Mouse (Mus musculus) CD4-positive helper T cell, adult 2 months (primary cell): ENCODE measurements around the gene Kmt2e.
"Not testable (repeated sequence)": the region's sequence is repeated elsewhere in the genome, so short reads cannot be mapped to it uniquely, and the experiment has no call there.

Source experiments
- DNase-seq: peaks from one replicate; pipeline ENCODE4 v3.0.0-alpha.2; 2012; ENCODE audit warnings: low read depth, missing footprints, low spot score

Gene Kmt2e

DNA sequence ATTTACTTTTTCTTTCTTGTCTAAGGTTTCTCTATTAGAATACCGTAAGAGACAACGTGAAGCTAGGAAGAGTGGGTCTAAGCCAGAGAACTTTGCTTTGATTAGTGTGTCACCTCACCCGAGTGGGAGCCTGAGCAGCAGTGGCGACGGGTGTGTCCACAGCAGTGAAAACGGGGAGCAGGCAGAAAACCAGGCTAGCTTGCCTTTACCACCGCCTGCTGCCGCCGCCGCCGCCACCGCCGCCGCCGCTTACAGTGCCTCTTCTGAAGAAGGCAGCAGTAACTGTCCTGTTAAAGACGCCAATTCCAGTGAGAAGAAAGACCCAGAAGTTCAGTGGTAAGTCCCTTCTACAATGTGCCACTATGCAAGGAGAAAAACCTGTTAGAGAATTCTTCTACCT, 65.0 kb downstream of the Kmt2e start:
- DNase-seq, result no peak

DNA sequence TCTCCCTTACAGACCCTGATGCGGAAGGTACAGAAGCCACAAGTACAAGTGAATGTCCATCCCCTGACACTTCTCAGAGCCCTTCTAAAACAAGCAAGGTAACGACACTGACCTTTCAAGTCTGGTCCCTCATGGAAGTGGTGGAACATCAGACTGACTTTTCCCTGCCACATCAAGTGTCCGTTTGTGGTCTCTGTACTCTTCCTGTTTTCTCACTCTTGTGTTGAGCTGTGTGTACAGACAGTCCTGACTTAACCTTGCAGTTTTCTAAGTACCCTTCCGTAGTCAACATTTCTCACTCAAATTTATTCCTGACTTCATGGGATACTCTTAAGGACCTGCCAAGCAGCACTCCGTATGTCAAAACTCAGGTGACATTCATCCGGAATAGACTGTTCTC, 66.5 kb downstream of the Kmt2e start:
- no peak for DNase-seq

DNA sequence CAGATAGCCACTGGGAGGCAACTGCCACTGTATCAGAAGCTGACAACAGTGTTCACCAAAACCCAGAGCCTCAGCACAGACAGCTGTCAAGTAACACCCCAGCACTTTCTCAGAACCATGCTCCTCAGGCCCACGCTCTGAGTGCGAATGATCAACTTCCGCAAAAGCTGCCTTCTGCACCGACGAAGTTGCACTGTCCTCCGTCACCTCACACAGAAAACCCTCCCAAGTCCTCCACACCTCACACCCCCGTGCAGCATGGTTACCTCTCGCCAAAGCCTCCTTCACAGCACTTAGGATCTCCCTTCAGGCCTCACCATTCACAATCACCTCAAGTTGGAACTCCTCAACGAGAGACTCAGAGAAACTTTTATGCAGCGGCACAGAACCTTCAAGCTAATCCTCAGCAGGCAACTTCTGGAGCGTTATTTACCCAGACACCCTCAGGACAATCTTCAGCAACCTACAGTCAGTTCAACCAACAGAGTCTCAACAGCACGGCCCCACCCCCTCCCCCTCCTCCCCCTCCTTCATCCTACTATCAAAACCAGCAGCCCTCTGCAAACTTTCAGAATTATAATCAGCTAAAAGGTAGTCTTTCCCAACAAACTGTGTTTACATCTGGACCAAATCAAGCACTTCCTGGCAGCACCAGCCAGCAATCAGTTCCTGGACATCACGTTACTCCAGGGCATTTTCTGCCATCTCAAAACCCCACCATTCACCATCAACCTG, 67.5 kb downstream of the Kmt2e start:
- no peak for DNase-seq

DNA sequence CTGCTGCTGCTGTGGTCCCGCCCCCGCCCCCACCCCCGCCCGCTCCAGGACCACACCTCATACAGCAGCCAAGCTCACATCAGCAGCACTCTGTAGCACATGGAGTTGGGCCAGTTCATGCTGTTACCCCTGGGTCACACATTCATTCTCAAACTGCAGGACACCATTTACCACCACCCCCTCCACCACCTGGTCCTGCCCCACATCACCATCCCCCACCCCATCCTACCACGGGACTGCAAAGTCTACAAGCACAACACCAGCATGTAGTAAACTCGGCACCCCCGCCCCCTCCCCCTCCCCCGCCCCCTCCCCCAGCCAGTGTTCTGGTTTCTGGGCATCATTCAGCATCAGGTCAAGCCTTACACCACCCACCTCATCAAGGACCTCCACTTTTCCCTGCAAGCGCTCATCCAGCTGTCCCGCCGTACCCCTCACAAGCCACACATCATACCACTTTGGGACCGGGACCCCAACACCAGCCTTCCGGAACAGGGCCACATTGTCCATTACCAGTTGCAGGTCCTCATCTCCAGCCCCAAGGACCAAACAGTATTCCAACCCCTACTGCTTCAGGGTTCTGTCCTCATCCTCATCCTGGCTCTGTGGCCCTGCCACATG, 68.2 kb downstream of the Kmt2e start:
- no peak for DNase-seq

DNA sequence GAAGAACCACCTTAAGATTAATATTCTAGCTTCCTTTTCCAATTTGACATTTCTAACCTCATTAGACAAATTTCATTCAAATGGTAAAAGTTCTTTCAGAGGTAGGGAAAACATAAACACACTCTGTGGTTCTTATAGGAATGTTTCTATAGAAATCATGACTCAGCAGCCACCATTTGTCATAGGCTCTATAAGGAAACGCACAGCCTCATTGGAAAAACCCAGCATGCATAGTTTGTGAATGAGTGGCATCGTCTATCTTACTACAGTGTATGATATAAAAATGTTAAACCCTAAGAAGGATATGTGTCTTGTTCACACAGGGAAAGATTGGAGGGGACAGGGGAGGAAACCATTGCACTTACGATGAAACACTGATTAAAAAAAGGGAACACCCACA, 71.3 kb downstream of the Kmt2e start:
- DNase-seq, result no peak

DNA sequence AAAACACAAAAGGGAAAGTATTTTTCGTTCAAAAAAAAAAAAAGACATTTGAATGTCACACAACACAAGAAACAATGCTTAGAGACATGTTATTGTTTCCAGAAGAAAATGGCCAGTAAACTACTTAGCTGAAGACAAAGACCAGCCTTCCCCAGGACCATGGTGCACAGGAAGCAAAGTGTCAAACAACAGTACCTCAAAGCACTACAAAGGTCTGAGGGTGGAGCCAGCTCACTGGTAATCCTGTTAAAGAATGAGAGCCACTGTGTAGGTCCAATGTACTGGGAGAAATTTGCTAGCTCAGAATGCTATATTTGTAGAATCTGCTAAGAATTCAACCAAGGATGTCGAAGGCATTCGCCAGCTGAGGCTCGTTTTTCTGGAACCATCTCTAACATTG, 73.0 kb downstream of the Kmt2e start:
- no peak for DNase-seq

DNA sequence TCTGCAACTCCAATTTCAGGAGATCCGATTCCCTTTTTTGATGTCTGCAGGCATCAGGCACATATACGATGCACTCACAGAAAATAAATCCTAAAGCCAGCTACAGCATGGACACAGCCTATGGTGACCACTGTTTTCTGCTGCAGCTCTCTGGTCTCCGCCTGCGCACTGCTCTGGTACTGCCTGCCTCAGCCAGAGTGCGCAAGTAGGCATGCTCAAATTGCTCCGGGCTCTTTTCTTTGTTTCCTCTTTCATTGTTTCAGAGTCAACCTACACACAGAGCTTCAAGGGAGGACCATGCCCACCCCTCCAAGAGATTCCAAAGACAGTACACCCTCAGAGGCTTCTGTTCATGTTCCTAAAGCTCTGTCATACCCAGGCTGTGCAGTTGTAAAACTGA, 74.4 kb downstream of the Kmt2e start:
- no peak for DNase-seq

DNA sequence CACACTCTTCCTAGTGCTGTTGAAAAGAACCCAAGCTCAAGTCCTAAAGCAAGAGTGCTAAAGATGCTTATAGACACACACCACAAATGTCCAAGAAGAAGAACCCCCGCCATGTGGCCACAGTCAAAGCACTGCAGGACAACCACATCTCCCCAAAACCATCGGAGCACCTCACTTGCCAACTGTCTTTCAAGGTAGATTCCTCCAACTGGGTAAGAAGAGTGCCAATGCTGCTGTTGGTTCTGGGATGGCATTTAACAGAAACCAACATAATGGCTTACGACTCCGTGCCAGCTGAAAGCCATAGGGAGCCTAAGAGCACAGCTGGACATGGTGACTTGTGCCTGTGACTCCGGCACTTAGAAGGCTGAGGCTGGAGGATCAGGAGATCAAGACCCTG, 77.2 kb downstream of the Kmt2e start:
- no peak for DNase-seq

DNA sequence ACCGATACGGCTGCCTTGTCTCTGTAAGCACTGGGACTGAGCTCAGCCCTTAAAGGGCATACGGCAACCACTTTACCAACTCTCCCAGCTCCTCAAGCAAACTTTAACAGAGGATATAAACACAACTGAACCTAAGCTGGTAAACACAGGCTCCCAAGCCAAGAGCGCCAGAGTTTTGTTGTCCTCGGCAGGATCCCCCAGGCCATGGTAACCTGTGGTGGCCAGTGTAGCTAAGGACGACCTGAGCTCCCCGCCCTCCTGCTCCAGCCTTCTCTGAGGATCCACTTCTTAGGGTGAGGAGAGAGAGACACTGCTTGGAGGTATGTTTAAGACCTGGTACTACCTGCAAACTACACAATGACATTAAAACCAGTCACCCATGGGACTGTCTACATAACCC, 78.3 kb downstream of the Kmt2e start:
- no peak for DNase-seq

DNA sequence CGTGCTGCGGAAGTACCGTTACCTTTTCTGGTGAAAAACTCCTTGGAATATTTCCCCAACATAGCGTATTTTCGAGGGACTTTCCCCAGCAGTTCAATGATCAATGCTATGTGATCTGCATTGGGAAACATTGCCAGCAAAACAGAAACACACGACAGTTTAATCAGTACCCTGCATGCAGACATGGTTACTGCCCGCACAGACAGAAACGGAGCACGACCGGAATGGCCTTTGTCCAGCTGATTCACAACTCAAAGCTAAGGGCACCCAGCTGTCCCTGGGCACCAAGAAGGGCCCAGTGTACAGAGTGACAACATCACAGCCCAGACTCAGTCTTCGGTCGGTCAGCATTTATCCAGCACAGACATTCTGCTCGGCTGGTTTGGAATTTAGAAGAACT, 79.2 kb downstream of the Kmt2e start:
- no peak for DNase-seq

DNA sequence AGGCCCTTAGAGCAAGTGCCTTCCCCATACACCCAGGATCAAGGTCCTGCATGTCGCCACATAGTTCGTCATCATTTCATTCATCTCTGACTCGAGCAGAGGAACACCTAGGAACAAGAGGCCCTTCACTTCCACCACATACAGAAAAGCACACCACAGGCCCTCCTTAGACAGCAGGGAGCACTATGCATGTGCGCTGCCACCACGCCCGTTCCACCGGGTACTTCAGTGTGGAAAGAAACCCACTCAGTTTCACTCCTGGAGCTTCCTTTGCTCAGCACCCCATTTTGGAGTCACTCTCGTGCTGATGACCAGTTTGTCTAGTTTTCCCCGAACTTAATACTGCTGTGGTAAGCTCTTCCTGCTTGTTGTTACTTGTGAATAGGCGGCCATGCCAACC, 80.8 kb downstream of the Kmt2e start:
- no peak for DNase-seq

DNA sequence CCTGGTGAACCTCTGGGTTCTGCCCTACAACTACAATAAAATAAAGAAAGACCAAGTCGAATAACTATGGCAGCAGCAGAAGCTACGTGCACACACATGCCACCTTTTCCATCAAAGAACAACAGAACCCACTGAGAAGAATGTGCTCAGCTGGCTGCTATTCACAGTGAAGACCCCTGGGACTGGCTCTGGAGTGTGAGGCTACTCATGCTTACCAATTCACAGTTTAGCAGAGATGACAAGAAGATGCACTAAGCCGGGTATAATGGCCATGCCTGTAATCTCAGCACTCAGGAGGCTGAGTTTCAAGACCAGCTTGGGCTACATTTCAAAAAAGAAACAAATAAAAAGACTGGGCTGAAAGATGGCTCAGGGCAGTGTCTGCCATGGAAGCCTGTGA, 82.7 kb downstream of the Kmt2e start:
- no peak for DNase-seq

DNA sequence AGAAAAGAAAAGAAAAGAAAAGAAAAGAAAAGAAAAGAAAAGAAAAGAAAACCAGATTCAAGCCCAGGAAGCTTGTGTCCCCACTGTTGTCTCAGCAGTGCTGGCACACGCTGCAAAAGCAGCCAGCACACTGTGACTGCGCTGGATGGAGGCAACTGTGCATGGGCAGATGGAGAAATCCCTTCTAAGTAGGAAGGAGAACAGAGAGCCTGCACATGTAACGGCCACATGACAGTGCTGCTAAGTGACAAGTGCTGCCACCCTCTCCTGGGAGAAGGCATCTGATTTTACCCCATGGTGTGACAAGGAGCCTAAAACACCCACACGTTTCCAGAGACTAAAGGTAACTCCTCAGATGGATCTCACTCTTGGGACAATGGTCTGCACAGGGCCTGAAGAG, 83.6 kb downstream of the Kmt2e start:
- DNase-seq, result no peak

DNA sequence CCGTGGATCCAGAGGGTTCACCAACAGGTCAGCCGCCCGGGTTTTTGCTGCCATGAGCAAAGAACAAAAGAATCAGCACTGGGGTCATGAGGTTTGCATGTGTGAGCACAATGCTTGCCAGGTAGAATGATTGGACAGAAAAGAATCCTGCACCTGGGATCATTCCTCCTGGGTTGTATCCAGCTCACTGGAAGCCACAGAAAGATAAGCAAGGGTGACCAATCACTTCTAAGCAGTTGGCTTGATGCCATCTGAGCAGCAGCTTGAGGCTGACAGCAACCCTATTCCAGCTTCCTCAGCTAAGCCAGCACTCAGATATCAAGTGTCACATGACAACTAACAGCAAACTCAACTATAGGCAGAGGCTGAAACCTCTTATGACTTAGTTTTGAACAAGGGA, 84.4 kb downstream of the Kmt2e start:
- DNase-seq, result no peak

DNA sequence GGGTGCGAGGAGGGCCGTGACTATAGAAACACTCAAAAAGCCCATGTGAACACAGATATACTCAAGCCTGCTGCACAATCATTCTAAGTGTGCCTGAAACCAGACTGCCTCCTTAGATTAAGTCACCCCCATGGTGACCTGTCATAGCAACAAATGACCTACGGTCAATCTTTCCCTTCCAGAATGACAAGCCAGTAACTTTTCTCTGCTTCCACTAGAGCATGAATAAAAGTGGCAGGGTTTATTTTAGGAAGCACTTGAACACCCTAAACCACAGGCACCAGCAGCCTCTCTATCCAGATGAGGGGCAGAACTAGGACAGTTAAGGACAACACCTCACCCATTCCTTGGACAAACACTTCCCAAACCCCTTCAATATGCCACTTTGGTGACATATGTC, 85.4 kb downstream of the Kmt2e start:
- DNase-seq, result no peak

DNA sequence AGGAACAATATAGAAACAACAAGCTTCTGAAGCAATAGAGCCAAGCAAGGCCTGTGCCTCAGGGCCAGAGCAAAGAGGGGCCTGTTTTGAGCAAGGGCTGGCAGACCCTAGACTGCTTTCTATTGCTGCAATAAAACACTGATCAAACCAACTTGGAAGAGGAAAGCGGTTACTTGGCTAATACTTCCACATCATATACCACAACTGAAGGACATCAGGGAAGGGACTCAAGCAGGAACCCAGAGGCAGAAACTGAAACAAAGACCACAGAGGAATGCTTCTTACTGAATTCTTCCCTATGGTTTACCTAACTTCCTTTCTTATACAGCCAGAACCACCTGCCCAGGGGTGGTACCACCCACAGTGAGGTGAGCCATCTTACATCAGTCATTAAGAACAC, 87.4 kb downstream of the Kmt2e start:
- no peak for DNase-seq

DNA sequence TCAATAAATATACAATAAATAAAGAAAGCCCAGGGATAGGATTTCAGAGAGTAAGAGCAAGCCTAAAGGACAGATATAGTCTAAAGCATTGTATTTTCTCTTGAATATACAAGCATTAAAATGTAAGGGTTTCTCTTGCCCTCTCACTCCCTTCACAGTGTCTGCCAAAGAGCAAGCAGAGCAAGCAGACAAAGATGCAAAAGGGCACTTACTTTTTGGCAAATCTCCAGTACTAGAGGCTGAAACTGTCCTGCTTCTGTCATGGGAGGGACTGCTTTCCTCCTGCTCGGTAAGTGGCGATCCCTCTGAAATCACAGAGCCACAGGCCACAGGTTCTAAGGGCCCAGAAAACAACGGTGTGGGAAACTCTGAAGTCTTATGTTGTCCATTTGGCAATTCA, 89.7 kb downstream of the Kmt2e start:
- no peak for DNase-seq

DNA sequence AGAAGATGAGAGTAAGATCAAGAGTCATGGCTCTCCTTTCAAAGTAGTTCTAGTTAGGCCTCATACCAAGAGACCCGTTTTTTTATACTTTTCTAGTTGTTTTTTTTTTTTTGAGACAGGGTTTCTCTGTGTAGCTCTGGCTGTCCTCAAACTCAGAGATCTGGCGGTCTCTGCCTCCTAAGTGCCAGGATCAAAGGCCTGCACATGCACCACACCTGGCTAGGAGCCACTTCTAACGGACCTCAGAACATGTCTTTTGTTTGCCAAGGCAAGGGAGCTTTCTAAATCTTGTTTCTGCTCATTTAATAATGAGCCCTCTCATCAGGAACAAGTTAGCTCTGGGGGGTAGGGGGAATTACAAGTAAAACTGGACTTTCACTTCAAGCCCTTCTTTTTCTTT, 90.4 kb downstream of the Kmt2e start:
- DNase-seq, result peak; percentile 17

DNA sequence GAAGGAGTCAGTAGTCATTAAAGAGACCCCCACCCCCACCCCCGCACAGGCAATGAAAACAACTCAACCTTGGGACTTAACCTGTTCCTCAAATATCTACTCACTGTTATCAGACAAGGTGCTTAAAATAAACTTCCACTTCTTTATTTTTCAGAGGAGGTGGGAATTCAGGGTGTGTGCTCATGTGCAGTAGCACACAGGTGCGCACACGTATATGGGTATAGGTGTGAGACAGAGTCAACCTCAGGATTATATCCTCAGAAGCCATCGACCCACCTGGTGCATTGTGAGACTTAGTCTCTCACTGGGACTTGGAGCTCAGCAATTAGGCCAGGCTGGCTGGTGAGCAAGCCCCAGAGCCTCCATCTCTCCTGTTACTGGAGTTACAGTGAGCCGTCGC, 96.9 kb downstream of the Kmt2e start:
- DNase-seq, result no peak

DNA sequence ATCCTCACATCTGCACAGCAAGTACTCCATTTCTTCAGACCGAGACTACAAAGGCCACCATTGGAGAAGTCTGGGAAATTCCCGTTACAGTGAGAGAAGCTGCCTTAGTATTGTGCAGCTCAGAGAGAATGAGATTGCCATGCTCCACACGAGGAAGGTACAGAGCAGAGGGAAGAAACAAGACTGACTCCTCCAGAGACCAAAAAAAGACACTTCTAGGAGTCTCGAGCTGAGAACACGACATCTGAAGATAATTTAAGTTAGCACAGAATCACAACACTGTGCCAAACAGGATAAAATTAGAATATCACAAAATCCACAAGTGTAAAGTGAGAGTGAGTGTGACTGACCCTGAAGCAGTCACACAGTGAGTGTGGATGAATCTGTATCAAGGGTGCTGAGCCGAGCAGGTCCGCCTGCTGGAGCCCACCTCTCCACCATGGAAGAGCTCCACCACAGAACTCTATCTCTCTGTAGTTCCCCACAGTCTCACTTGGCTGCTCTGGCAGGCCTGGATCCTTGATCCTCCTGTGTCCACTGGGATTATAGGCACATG, 97.4 kb downstream of the Kmt2e start:
- DNase-seq, result no peak

DNA sequence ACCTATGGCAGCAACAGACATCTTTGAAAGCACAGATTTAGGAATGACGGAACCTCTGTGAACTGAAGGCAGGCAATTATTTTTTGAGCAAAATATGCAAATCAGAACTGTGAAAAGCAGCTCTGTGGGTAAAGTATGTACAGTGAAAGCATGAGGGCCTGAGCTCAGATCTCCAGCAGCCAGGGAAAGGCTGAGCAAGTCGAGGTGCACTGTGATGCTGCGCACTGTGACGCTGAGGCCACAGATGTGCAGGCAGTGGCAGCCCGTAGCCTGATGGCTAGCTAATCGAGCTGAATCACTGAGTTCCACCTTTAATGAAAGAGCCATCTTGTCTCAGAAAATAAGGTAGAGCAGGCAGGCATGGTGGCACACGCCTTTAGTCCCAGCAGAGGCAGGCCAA, 101.5 kb downstream of the Kmt2e start:
- DNase-seq, result no peak

DNA sequence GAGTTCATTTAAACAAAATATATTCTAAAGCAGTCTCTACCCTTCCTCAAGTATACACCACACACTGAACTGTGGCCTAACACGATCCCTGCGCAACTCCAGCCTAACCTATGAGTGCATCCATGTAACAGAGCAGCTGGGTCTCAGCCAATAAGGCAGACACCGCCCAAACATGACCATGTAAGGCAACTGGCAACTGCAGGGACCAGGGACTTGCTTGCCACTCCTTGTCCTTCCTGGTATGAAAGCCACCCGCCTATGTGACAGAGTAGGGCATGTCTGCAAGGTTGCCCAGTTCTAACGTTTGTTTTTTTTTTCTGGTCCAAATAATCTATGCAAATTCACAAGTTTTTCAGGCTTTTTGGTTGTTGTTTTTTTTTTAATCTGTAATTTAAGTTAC, 117.4 kb downstream of the Kmt2e start:
- no peak for DNase-seq

DNA sequence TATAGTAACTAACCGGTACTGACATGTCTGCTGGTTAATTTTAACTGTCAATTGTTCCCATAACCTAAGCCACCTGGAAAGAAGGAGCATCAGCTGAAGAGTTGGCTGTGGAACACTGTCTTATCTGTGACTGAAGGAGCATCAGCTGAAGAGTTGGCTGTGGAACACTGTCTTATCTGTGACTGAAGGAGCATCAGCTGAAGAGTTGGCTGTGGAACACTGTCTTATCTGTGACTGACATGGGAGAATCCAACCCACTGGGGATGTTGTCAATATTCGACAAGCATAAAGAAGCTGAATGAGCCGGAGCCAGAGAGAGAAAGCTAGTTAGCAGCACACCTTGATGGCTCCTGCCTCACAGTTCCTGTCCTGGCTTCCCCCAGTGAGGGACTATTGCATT, 119.1 kb downstream of the Kmt2e start:
- DNase-seq, result not testable (repeated sequence)
